Mouse (Mus musculus): ENCODE results near the gene Cd69.

Cd69 gene

DNA sequence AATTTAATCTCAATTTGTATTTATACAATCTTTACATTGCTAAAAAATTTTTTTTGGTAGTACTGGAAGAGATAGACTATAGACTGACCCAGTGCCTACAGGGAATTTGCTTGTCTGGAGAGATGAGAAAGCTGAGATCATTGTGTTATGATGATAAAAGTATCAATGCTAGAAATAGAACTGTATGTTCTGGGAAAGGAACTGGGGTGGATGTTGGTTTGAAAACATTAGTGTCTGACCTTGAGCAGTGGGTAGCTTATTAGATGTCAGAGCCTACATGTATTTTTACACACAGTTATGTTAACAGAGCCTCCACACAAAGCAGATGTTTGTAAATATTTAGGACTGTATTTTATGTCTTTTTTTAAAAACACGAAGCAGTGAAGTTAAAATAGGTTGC lies 51.1 kb downstream of the Cd69 start:
- DNase-seq (ENCODE audit: low read depth, low spot score) = no peak

DNA sequence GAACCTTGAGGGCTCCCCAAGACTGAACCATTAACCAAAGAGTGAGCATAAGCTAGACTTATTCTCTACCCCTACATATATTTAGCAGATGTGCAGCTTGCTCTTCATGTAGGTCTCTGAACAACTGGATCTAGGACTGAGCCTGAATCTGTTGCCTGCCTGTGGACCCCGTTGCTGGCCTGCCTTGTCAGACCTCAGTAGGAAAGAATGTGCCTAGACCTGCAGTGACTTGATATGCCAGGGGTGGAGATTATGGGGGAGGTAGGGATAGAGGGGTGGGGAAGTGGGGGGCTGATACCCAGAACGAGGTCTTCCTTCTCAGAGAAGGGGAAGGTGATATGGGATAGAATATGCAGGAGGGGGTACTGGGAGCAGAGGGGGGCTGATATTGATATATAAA lies 51.6 kb downstream of the Cd69 start:
- no peak for DNase-seq (ENCODE audit: low read depth, low spot score)

DNA sequence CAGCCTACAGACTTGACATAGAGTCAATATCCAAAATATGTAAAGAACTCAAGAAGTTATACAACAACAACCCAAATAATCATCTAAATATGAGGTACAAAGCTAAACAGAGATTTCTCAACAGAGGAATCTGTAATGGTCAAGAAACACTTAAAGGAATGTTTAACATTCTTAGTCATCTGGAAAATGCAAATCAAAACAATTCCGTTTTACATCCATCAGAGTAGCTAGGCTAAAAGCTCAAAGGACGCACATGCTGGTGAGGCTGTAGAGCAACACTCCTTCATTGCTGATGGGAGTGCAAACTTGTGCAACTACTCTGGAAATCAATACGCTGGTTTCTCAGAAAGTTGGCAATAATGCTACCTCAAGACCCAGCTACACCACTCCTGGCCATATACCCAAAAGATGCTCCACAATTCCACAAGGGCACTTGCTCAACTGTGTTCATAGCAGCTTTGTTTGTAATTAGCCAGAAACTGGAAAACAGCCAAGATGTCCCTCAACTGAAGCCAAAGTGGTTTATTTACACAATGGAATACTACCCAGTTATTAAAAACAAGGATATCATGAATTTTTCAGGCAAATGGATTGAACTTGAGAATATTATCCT lies 52.9 kb downstream of the Cd69 start:
- no peak for DNase-seq (ENCODE audit: low read depth, low spot score)

DNA sequence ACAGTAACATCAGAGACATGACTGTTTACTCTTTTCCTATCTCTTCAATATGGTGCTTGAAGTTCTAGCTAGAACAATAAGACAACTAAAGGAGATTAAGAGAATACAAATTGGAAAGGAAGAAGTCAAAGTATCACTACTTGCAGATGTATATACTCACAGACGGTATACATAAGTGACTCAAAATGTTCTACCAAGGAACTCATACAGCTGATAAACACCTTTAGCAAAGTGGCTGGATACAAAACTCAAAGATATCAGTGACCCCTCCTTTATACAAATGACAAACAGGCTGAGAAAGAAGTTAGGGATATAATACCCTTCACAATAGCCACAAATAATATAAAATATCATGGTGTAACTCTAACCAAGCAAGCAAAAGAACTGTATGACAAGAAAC lies 54.2 kb downstream of the Cd69 start:
- DNase-seq (ENCODE audit: low read depth, low spot score) = no peak

DNA sequence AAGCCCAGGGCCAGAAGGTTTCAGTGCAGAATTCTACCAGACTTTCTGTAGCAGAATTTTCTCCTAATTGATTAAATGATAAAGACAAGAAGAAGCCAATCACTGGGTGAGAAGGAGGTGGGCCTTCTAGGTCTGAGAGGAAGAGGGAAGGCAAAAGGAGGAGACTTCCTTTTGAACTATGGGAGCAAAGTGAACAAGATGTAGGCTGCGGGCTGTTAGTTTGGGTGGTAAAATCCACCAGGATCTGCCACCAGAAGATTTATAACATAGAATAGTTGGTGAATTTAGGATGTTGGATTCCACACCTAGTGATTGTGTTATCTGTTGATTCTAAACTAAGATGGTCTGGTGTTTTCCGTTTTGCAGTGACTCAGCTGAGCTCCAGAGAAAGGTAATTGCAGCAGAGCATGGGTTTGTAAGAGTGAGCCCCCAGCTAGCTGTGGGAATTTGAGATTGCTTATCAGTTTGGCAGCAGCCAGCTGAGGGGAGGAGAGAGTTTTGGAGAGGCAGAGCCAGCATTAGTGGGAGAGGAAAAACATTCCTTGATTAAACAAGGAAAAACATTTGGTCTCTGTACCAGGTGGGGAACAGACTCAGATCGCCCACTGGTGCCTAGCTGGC lies 55.2 kb downstream of the Cd69 start:
- no peak for DNase-seq (ENCODE audit: low read depth, low spot score)

DNA sequence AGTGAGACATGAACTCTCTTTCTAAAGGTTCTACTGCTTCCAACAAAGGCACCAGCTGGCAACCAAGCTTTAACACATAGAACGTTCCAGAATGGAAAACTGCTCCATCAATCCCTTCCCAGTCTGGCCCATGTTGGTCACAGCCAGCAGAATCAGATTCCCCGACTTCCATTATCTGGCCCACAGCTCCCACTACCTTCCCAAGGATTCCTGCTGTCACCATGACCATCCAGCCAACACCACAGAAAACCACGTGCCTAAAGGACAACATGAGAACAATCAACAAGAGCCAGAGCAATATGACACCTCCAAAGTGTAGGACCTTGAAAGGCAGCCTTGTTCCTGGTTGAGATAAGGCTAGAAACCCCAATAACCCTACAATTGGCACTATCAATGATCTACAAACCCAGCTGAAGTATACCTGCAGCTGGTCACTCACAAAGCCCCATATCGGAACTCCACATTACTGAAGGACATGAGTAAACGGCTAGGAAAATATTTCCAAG lies 57.0 kb downstream of the Cd69 start:
- no peak for DNase-seq (ENCODE audit: low read depth, low spot score)
